Mouse (Mus musculus) liver, adult 2 months (tissue): Measurements from ENCODE around the gene Inpp5f. TPM values are rescaled to one million over a fixed set of nuclear protein-coding genes. Genes with fewer than 3 reads are reported as not detected.

ENCODE experiments used
- DNase-seq: peaks from one replicate; pipeline ENCODE4 v3.0.0-alpha.2; 2011; ENCODE audit warnings: low read depth, low spot score; ENCODE audit errors: extremely low read depth
- H3K27ac ChIP-seq: fragments of 200-500 bp; replicated peaks from 2 replicates; pipeline ENCODE4 v1.5.1; 2012; ENCODE audit warnings: low read depth, mild to moderate bottlenecking, control low read depth, inconsistent platforms, low read length; ENCODE audit not compliant: insufficient read depth
- H3K27me3 ChIP-seq: fragments of 200-500 bp; 2 replicates; pipeline ENCODE4 v1.6.1; 2012; ENCODE audit warnings: mild to moderate bottlenecking, moderate library complexity, low read length, inconsistent platforms; ENCODE audit not compliant: control insufficient read depth, insufficient read depth
- H3K36me3 ChIP-seq: fragments of 200-500 bp; 2 replicates; pipeline ENCODE4 v1.6.1; 2012; ENCODE audit warnings: low read length, inconsistent platforms; ENCODE audit not compliant: control insufficient read depth, insufficient read depth
- H3K4me1 ChIP-seq: fragments of 200-500 bp; 2 replicates; pipeline ENCODE4 v1.6.1; 2011; ENCODE audit warnings: low read length; ENCODE audit not compliant: control insufficient read depth, insufficient read depth
- H3K4me3 ChIP-seq: fragments of 200-500 bp; 2 replicates; pipeline ENCODE4 v1.5.1; 2011; ENCODE audit warnings: low read depth, mild to moderate bottlenecking, control low read depth, low read length, moderate library complexity; ENCODE audit not compliant: insufficient read depth
- H3K79me2 ChIP-seq: fragments of 200-500 bp; 2 replicates; pipeline ENCODE4 v1.6.1; 2012; ENCODE audit warnings: inconsistent platforms, mild to moderate bottlenecking, low read length, moderate library complexity; ENCODE audit not compliant: control insufficient read depth, insufficient read depth
- H3K9ac ChIP-seq: fragments of 200-500 bp; 2 replicates; pipeline ENCODE4 v1.6.1; 2012; ENCODE audit warnings: low read depth, mild to moderate bottlenecking, control low read depth, inconsistent platforms, low read length
- CTCF ChIP-seq: fragments of 200-500 bp; IDR thresholded peaks from 2 replicates; pipeline ENCODE4 v1.5.1; 2011; ENCODE audit warnings: low read depth, low read length, control low read depth
- POLR2A ChIP-seq: fragments of 200-500 bp; IDR thresholded peaks from 2 replicates; pipeline ENCODE4 v1.6.1; 2011; ENCODE audit warnings: low read length, control low read depth; ENCODE audit not compliant: insufficient read depth; ENCODE audit errors: extremely low read depth
- WGBS: fragments of 180-500 bp; shearing (Covaris S2); methylation state at CpG from one replicate; pipeline ENCODE4 v1.1.7; 2018; 5-methylcytosine and 5-hydroxymethylcytosine counted together
- polyA plus RNA-seq: library from polyadenylated mRNA; depleted of rRNA; stranded (reverse); fragments of >200 nt; gene quantifications from 2 replicates; pipeline ENCODE4 v1.2.3, GENCODE M21; 2012
- total RNA-seq: library from RNA; depleted of rRNA; stranded (reverse); fragments of >200 nt; gene quantifications from 2 replicates; pipeline ENCODE4 v1.2.3, GENCODE M21; 2014

The Inpp5f gene
- total and polyA plus RNA-seq, 2 experiments: 5.5 to 13.1 TPM

- Histone ChIP-seq H3K36me3 (peaks cover 41% of the 10 kb centered on the region), H3K4me1 (no peaks in the 10 kb centered on the region), H3K27me3 (no peaks in the 10 kb centered on the region), H3K27ac (no peak overlapping the region), H3K4me3 (no peak overlapping the region), H3K79me2 (no peaks in the 10 kb centered on the region), H3K9ac (no peak overlapping the region)
- 72% methylated on average over 15 of the region's 15 CpGs for WGBS
- no peak for TF ChIP-seq CTCF
- no peak for TF ChIP-seq POLR2A
- DNase-seq: no peak
These were observed 61.4 kb downstream of the Inpp5f start for GRCm38 (mm10) chr7:128672408-128673010.

- H3K4me1 ChIP-seq: no peaks in the 10 kb centered on the region
- no peak for TF ChIP-seq CTCF
- TF ChIP-seq POLR2A: no peak
- H3K4me3 ChIP-seq: no peak overlapping the region
- no peak overlapping the region for H3K27ac ChIP-seq
- H3K36me3 ChIP-seq: peaks cover 45% of the 10 kb centered on the region
- DNase-seq: no peak
- 91% methylated on average over 3 of the region's 3 CpGs for WGBS
- H3K79me2 ChIP-seq: no peaks in the 10 kb centered on the region
- no peak overlapping the region for H3K9ac ChIP-seq
- H3K27me3 ChIP-seq: no peaks in the 10 kb centered on the region
These were observed 67.4 kb downstream of the Inpp5f start for GRCm38 (mm10) chr7:128678546-128678945.

GRCm38 (mm10) chr7:128687821-128688564 lies 76.9 kb downstream of the Inpp5f start:
- Histone ChIP-seq H3K36me3 (peaks cover 42% of the 10 kb centered on the region), H3K79me2 (no peaks in the 10 kb centered on the region), H3K27me3 (no peaks in the 10 kb centered on the region), H3K4me3 (peak overlapping the region; percentile 40; the same call in 1 of the 2 replicates), H3K9ac (no peak overlapping the region), H3K4me1 (no peaks in the 10 kb centered on the region), H3K27ac (no peak overlapping the region)
- 80% methylated on average over 56 of the region's 56 CpGs for WGBS
- TF ChIP-seq POLR2A (no peak), CTCF (no peak)
- DNase-seq: no peak

- 95% methylated on average over 8 of the region's 8 CpGs for WGBS
These were observed 78.2 kb downstream of the Inpp5f start for GRCm38 (mm10) chr7:128689347-128689746.

GRCm38 (mm10) chr7:128690070-128690469 lies 78.9 kb downstream of the Inpp5f start:
- Histone ChIP-seq H3K27me3 (no peaks in the 10 kb centered on the region), H3K27ac (no peak overlapping the region), H3K4me3 (no peak overlapping the region), H3K79me2 (no peaks in the 10 kb centered on the region), H3K9ac (no peak overlapping the region), H3K36me3 (peaks cover 49% of the 10 kb centered on the region), H3K4me1 (no peaks in the 10 kb centered on the region)
- peak; percentile 48 for DNase-seq
- TF ChIP-seq POLR2A (no peak), CTCF (peak; percentile 89)
- 12% methylated on average over 7 of the region's 7 CpGs for WGBS

More at GRCm38 (mm10) chr7:128689347-128689746, 78.2 kb downstream of the Inpp5f start:
- Histone ChIP-seq H3K79me2 (no peaks in the 10 kb centered on the region), H3K27me3 (no peaks in the 10 kb centered on the region), H3K4me1 (no peaks in the 10 kb centered on the region), H3K27ac (no peak overlapping the region), H3K36me3 (peaks cover 48% of the 10 kb centered on the region), H3K9ac (no peak overlapping the region), H3K4me3 (no peak overlapping the region)
- DNase-seq: no peak
- TF ChIP-seq POLR2A: no peak
- no peak for TF ChIP-seq CTCF

GRCm38 (mm10) chr7:128690796-128691195 lies 79.7 kb downstream of the Inpp5f start:
- TF ChIP-seq CTCF (no peak), POLR2A (no peak)
- Histone ChIP-seq H3K4me3 (no peak overlapping the region), H3K27me3 (no peaks in the 10 kb centered on the region), H3K27ac (no peak overlapping the region), H3K9ac (no peak overlapping the region), H3K4me1 (no peaks in the 10 kb centered on the region), H3K36me3 (peaks cover 47% of the 10 kb centered on the region), H3K79me2 (no peaks in the 10 kb centered on the region)
- 84% methylated on average over 7 of the region's 7 CpGs for WGBS
- no peak for DNase-seq
